Mouse (Mus musculus) telencephalon, adult 2 months (tissue): ENCODE results near the gene Mrpl18.
"Not testable (repeated sequence)": the region's sequence is repeated elsewhere in the genome, so short reads cannot be mapped to it uniquely, and the experiment has no call there.

Source experiments
- DNase-seq: peaks from one replicate; pipeline ENCODE4 v3.0.0-alpha.2; 2011; ENCODE audit warnings: low read depth, low spot score

Gene Mrpl18

GRCm38 (mm10) chr17:12915881-12916583 is at the start of gene Mrpl18:
Gene Mrpl18, minus strand, starts transcription at chr17:12916345.
- peak; percentile 100 for DNase-seq

DNA sequence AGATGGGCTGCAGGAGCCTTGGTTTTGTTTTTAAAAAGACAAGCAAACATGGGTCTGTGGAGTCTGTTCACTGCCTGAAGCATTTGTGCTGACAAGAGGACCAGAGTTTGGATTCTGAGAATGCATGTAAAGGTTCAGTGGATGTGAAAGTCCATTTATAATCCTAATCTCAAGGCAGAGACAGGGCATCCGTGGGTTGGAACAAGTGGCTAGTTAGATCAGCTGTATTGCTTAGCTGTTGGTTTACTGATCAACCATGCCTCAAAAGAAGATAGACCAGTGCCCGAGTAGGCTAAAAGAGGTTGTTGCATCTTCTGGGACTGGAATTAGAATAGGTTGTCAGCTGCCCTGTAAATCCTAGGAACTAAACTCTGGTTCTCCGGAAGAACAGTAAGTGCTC is 47.3 kb upstream of the Mrpl18 start:
- no peak for DNase-seq

GRCm38 (mm10) chr17:12960331-12960873 is 44.3 kb upstream of the Mrpl18 start, which contains the start of gene Acat2:
Gene Acat2, minus strand, starts transcription at chr17:12960747.
- peak; percentile 91 for DNase-seq

- DNase-seq: not testable (repeated sequence)
Observed at GRCm38 (mm10) chr17:12959377-12959776, 43.2 kb upstream of the Mrpl18 start.

GRCm38 (mm10) chr17:12956664-12957063 is 40.5 kb upstream of the Mrpl18 start:
- DNase-seq: no peak

GRCm38 (mm10) chr17:12949669-12950068 is 33.5 kb upstream of the Mrpl18 start:
- DNase-seq: no peak

GRCm38 (mm10) chr17:12942459-12943162 is 26.5 kb upstream of the Mrpl18 start:
- no peak for DNase-seq

GRCm38 (mm10) chr17:12941543-12942260 is 25.6 kb upstream of the Mrpl18 start:
- DNase-seq: no peak

DNA sequence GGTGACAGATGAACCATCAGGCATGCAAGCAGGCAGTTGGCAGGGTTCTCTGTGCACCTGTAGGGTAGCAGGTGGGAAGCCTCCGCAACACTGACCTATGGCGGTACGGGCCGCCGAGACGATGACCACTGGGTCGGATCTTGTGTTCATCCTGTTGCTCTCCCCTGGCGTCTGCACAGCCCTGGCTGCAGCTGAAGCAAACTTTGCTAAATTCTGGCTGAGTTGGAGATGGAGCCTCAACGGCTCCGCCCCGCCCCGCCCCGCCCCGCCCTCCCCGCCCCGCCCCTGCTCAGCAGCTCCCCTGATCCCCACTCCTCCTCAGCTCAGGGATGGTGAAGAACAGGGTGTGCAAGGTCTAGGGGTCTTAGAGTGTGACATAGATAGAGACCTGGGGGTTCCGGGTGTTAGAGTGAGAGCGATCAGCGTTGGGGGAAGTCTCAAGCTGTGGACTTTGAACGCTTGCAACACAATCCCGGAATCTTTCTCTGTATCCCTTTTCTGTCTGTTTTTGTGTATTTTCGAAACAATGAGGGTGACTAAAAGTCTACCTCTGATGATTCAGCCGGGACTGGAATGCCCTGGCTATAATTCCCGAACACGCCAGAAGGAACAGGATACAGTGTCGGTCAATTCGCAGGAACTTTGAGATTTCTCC is 24.1 kb upstream of the Mrpl18 start, which contains the start of gene Acat3:
Acat3 (minus strand) TSS at position 450 of the 655 bp plus-strand sequence.
- no peak for DNase-seq

GRCm38 (mm10) chr17:12939377-12940148 is 23.4 kb upstream of the Mrpl18 start:
- DNase-seq: not testable (repeated sequence)

DNA sequence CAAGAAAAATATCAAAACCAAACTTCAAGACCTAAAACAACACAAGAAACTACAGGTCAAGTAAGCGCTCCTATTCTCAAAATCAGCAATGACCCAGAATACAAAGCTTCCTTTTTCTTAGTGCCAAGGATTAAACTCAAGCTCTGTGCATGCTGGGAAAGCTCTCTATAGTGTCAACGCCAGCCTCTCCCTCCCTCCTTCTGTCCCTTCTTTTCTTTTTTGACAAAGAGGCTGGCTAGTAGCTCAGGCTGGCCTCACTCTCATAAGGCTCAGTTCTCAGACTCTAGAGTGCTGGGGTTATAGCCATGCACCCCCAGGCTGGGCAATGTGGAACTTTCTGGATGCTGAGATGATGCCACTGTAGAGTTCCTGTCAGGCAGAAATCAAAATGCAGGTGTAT is 21.9 kb upstream of the Mrpl18 start:
- no peak for DNase-seq

GRCm38 (mm10) chr17:12937412-12937970 is 21.3 kb upstream of the Mrpl18 start:
- no peak for DNase-seq

GRCm38 (mm10) chr17:12935719-12936118 is 19.6 kb upstream of the Mrpl18 start:
- no peak for DNase-seq

DNA sequence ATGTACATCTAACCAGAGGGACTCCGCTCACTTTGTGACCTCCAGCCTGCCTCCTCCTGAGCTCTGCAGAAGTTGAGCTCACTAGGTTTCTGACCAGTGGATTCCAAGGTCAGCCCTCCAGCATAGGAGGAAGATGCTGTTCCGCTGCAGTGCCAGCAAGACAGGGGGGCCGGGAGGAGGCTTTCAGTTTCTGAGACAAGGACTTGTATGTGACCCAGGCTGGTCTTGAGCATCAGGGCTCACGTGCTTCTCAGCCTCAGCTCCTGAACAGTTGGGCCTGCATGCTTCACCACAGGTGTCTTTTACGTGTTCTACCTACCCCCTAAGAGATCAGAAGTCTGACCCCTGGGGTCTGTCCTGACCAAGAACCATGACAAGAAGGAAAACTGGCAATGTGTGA is 15.4 kb upstream of the Mrpl18 start:
- not testable (repeated sequence) for DNase-seq

- DNase-seq: no peak
Observed at GRCm38 (mm10) chr17:12925703-12926180, 9.6 kb upstream of the Mrpl18 start.

- no peak for DNase-seq
Observed at GRCm38 (mm10) chr17:12925001-12925400, 8.9 kb upstream of the Mrpl18 start.

GRCm38 (mm10) chr17:12921073-12921472 is 4.9 kb upstream of the Mrpl18 start:
- no peak for DNase-seq

DNA sequence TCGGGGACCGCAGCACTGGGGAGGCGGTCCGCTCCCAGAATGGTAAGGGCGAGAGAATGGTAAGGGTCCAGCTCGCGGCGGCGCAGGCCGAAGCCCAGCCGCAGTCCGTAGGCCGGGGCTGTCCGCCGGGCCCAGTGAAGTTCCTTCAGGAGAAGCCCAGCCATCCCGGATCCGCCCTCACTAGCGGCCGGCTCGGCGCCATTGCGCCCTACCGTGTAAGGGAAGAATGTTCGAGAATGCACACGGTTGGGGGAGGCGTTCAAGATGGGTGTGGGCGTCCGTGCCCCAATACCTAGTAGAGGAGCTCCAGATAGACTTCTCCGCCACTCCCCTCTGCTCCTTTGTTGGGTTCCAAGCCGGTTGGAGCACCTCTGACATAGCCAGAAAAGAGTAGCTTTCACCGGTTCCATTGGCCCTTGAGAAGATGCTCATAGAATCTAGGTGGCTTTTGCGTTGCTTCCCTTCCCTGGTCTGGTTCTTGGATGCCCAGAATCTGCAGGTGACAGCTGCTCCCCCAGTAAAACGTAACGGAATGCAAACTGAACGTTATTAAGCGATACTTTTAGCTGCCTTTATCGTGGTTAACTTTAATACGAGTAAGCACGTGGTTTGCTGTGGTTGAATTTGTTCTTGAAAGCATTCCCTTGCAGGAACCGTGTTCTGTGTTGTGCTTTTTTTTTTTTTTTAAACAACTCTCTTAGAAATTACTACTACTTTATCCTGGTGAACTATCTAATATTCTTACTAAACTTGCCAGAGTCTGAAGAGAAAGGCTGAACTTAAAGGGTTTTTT is 639 bp upstream of the Mrpl18 start:
- DNase-seq: no peak

DNA sequence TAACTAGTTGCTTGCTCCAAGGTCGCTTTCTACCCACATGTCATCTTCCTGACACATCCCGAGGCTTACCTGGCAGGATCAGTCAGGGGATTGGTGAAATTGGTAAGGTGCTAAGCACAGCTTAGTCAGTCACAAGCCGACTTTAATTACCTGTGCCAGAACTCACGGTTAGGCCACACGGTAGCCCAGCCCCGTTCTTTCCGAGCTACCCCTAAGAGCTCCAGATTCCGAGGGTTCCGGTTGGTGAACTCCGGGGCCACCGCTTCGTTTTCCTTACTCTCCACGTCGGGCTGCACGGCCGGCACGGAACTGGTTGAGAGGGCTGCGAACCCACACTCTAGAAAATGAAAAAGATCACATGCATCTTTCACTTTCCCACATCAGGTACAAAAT is 661 bp downstream of the Mrpl18 start, which contains the start of gene Tcp1:
Tcp1 (plus strand) TSS at position 214 of the 393 bp plus-strand sequence.
- DNase-seq: no peak
